Mouse (Mus musculus): Measurements from ENCODE around the gene Med13l. TPM values are rescaled to one million over a fixed set of nuclear protein-coding genes. Genes with fewer than 3 reads are reported as not detected.
"Not testable (repeated sequence)": the region's sequence is repeated elsewhere in the genome, so short reads cannot be mapped to it uniquely, and the experiment has no call there.

Med13l gene
- polyA plus RNA-seq, 1 experiment from 2014 or later, result 18.6 TPM

GRCm38 (mm10) chr5:118650746-118651145, 90.3 kb downstream of the Med13l start:
- H3K4me1 ChIP-seq (ENCODE audit: control insufficient read depth, insufficient read depth, low read length), result peaks cover 17% of the 10 kb centered on the region
- WGBS, result 58% methylated on average over 7 of the region's 7 CpGs

DNA sequence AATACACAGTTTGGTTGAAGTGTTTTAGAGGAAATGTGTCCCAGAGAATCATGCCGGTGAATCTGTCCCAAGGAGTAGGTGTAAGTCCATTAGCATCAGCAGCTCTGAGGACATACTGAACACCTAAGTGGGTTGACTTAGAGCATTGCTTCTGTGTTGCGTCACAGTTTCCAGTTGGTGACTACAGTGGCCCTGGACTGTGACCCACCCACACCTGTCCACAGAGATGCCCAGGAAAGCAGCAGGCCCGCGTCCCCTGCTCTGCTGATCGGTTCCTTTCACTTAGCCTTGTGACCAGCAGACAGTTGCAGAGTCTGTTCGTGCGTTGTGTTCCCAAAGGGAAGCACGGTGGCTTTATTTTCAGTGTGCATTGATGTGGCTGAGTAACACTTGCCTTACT, 92.1 kb downstream of the Med13l start:
- H3K4me1 ChIP-seq (ENCODE audit: control insufficient read depth, insufficient read depth, low read length), result peaks cover 17% of the 10 kb centered on the region; the same call in 1 of the 2 replicates
- ATAC-seq (ENCODE audit: low read depth), result no peak
- no peak overlapping the region for H3K9ac ChIP-seq (replicated peaks; ENCODE audit: low read depth, low read length)
- H3K36me3 ChIP-seq (ENCODE audit: control insufficient read depth, insufficient read depth, low read length), result no peaks in the 10 kb centered on the region
- no peak overlapping the region for H3K27ac ChIP-seq (ENCODE audit: low read depth, low read length)
- 79% methylated on average over 8 of the region's 8 CpGs for WGBS
- H3K27me3 ChIP-seq (ENCODE audit: control insufficient read depth, insufficient read depth, low read length), result no peaks in the 10 kb centered on the region
- no peak overlapping the region for H3K4me2 ChIP-seq (ENCODE audit: low read depth, low read length)
- H3K9me3 ChIP-seq (ENCODE audit: control insufficient read depth, low read length), result no peaks in the 10 kb centered on the region
- H3K4me3 ChIP-seq (ENCODE audit: low read depth, low read length), result no peak overlapping the region

More at GRCm38 (mm10) chr5:118650746-118651145, 90.3 kb downstream of the Med13l start:
- no peaks in the 10 kb centered on the region for H3K27me3 ChIP-seq (ENCODE audit: control insufficient read depth, insufficient read depth, low read length)
- H3K36me3 ChIP-seq (ENCODE audit: control insufficient read depth, insufficient read depth, low read length), result no peaks in the 10 kb centered on the region
- no peaks in the 10 kb centered on the region for H3K9me3 ChIP-seq (ENCODE audit: control insufficient read depth, low read length)
- no peak overlapping the region for H3K4me2 ChIP-seq (ENCODE audit: low read depth, low read length)
- no peak overlapping the region for H3K4me3 ChIP-seq (ENCODE audit: low read depth, low read length)
- H3K9ac ChIP-seq (replicated peaks; ENCODE audit: low read depth, low read length), result no peak overlapping the region
- H3K27ac ChIP-seq (ENCODE audit: low read depth, low read length), result no peak overlapping the region
- ATAC-seq (ENCODE audit: low read depth), result no peak

- whole genome bisulfite sequencing, result 96% methylated on average over 4 of the region's 5 CpGs
- not testable (repeated sequence) for ATAC-seq (ENCODE audit: low read depth)
These were observed 92.6 kb downstream of the Med13l start for GRCm38 (mm10) chr5:118653119-118653518.

DNA sequence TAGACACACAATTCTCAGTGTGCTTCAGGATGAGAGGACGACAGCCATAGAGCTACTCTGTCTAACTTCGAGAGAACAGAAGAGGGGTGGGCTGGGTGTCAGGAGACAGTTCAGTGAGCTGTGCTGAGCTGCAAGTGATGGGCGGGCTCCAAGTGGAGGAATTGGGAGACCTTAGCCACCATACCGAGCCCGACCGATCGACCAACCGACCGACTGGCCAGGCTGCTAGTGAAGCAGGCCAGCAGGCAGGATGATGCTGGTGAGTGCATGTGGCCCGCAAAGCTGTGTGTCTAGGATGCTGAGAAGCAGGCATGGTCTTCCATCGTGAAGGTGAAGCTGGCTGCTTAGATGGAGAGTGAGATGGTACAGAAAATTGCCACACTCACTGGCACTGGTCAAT, 94.1 kb downstream of the Med13l start:
- Histone ChIP-seq H3K36me3 (ENCODE audit: control insufficient read depth, insufficient read depth, low read length) (no peaks in the 10 kb centered on the region), H3K4me2 (ENCODE audit: low read depth, low read length) (no peak overlapping the region), H3K9ac (replicated peaks; ENCODE audit: low read depth, low read length) (no peak overlapping the region), H3K4me1 (ENCODE audit: control insufficient read depth, insufficient read depth, low read length) (peaks cover 13% of the 10 kb centered on the region; the same call in 1 of the 2 replicates), H3K9me3 (ENCODE audit: control insufficient read depth, low read length) (no peaks in the 10 kb centered on the region), H3K27me3 (ENCODE audit: control insufficient read depth, insufficient read depth, low read length) (no peaks in the 10 kb centered on the region), H3K27ac (ENCODE audit: low read depth, low read length) (no peak overlapping the region), H3K4me3 (ENCODE audit: low read depth, low read length) (no peak overlapping the region)
- WGBS, result 76% methylated on average over 11 of the region's 11 CpGs
- ATAC-seq (ENCODE audit: low read depth), result no peak

More at GRCm38 (mm10) chr5:118653119-118653518, 92.6 kb downstream of the Med13l start:
- H3K27ac ChIP-seq (ENCODE audit: low read depth, low read length); H3K9ac ChIP-seq (replicated peaks; ENCODE audit: low read depth, low read length); H3K36me3 ChIP-seq (ENCODE audit: control insufficient read depth, insufficient read depth, low read length); H3K4me2 ChIP-seq (ENCODE audit: low read depth, low read length); H3K27me3 ChIP-seq (ENCODE audit: control insufficient read depth, insufficient read depth, low read length); H3K4me3 ChIP-seq (ENCODE audit: low read depth, low read length); H3K9me3 ChIP-seq (ENCODE audit: control insufficient read depth, low read length): not testable (repeated sequence)
- peaks cover 13% of the 10 kb centered on the region; the same call in 1 of the 2 replicates for H3K4me1 ChIP-seq (ENCODE audit: control insufficient read depth, insufficient read depth, low read length)

GRCm38 (mm10) chr5:118655025-118655424, 94.5 kb downstream of the Med13l start:
- no peak overlapping the region for H3K9ac ChIP-seq (replicated peaks; ENCODE audit: low read depth, low read length)
- no peaks in the 10 kb centered on the region for H3K36me3 ChIP-seq (ENCODE audit: control insufficient read depth, insufficient read depth, low read length)
- 43% methylated on average over 2 of the region's 2 CpGs for WGBS
- H3K4me1 ChIP-seq (ENCODE audit: control insufficient read depth, insufficient read depth, low read length), result peaks cover 13% of the 10 kb centered on the region; the same call in 1 of the 2 replicates
- no peak overlapping the region for H3K4me2 ChIP-seq (ENCODE audit: low read depth, low read length)
- H3K27ac ChIP-seq (ENCODE audit: low read depth, low read length), result no peak overlapping the region
- peak; percentile 72; the same call in 1 of the 2 replicates for ATAC-seq (ENCODE audit: low read depth)
- no peak overlapping the region for H3K4me3 ChIP-seq (ENCODE audit: low read depth, low read length)
- no peaks in the 10 kb centered on the region for H3K27me3 ChIP-seq (ENCODE audit: control insufficient read depth, insufficient read depth, low read length)
- no peaks in the 10 kb centered on the region for H3K9me3 ChIP-seq (ENCODE audit: control insufficient read depth, low read length)

DNA sequence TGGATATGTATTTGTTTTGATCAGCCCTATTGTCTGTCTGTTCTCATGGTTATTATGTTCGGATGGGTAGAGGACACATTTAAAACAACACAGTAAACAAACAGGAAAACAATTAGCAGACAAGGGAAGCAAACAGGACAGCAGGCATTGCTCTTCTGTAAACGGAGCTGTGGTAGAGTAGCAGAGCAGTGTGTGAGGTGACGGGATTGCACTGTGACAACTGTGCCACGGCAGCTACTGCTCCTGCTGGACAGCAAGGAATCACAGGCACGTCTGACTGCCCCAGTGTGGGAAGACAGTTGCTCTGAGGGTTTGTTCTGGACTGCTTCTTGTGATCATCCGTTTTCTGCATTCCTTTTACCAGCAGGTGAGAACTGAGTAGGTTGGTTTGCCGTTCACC, 94.9 kb downstream of the Med13l start:
- ATAC-seq (ENCODE audit: low read depth), result no peak

GRCm38 (mm10) chr5:118655966-118656365, 95.5 kb downstream of the Med13l start:
- Histone ChIP-seq H3K9ac (replicated peaks; ENCODE audit: low read depth, low read length) (no peak overlapping the region), H3K4me1 (ENCODE audit: control insufficient read depth, insufficient read depth, low read length) (peaks cover 9% of the 10 kb centered on the region; the same call in 1 of the 2 replicates)
- 77% methylated on average over 6 of the region's 6 CpGs for WGBS

More for the DNA sequence above, 94.9 kb downstream of the Med13l start:
- no peaks in the 10 kb centered on the region for H3K9me3 ChIP-seq (ENCODE audit: control insufficient read depth, low read length)
- WGBS, result 43% methylated on average over 7 of the region's 7 CpGs
- H3K4me2 ChIP-seq (ENCODE audit: low read depth, low read length), result no peak overlapping the region
- no peaks in the 10 kb centered on the region for H3K36me3 ChIP-seq (ENCODE audit: control insufficient read depth, insufficient read depth, low read length)
- peak overlapping the region; percentile 24; the same call in 1 of the 2 replicates for H3K27ac ChIP-seq (ENCODE audit: low read depth, low read length)
- H3K4me3 ChIP-seq (ENCODE audit: low read depth, low read length), result no peak overlapping the region
- H3K27me3 ChIP-seq (ENCODE audit: control insufficient read depth, insufficient read depth, low read length), result no peaks in the 10 kb centered on the region
- H3K9ac ChIP-seq (replicated peaks; ENCODE audit: low read depth, low read length), result no peak overlapping the region
- H3K4me1 ChIP-seq (ENCODE audit: control insufficient read depth, insufficient read depth, low read length), result peaks cover 13% of the 10 kb centered on the region; the same call in 1 of the 2 replicates

GRCm38 (mm10) chr5:118658256-118658837, 97.9 kb downstream of the Med13l start:
- H3K27me3 ChIP-seq (ENCODE audit: control insufficient read depth, insufficient read depth, low read length), result no peaks in the 10 kb centered on the region
- H3K9me3 ChIP-seq (ENCODE audit: control insufficient read depth, low read length), result no peaks in the 10 kb centered on the region
- H3K27ac ChIP-seq (ENCODE audit: low read depth, low read length), result no peak overlapping the region
- no peak overlapping the region for H3K4me2 ChIP-seq (ENCODE audit: low read depth, low read length)
- no peak overlapping the region for H3K9ac ChIP-seq (replicated peaks; ENCODE audit: low read depth, low read length)
- no peaks in the 10 kb centered on the region for H3K36me3 ChIP-seq (ENCODE audit: control insufficient read depth, insufficient read depth, low read length)
- WGBS, result 91% methylated on average over 7 of the region's 7 CpGs
- H3K4me3 ChIP-seq (ENCODE audit: low read depth, low read length), result no peak overlapping the region
- ATAC-seq (ENCODE audit: low read depth), result no peak
- H3K4me1 ChIP-seq (ENCODE audit: control insufficient read depth, insufficient read depth, low read length), result peaks cover 9% of the 10 kb centered on the region; the same call in 1 of the 2 replicates

More at GRCm38 (mm10) chr5:118655966-118656365, 95.5 kb downstream of the Med13l start:
- Histone ChIP-seq H3K27me3 (ENCODE audit: control insufficient read depth, insufficient read depth, low read length) (no peaks in the 10 kb centered on the region), H3K4me3 (ENCODE audit: low read depth, low read length) (no peak overlapping the region), H3K36me3 (ENCODE audit: control insufficient read depth, insufficient read depth, low read length) (no peaks in the 10 kb centered on the region), H3K4me2 (ENCODE audit: low read depth, low read length) (no peak overlapping the region), H3K9me3 (ENCODE audit: control insufficient read depth, low read length) (no peaks in the 10 kb centered on the region), H3K27ac (ENCODE audit: low read depth, low read length) (no peak overlapping the region)
- no peak for ATAC-seq (ENCODE audit: low read depth)

GRCm38 (mm10) chr5:118659713-118660112, 99.2 kb downstream of the Med13l start:
- H3K9ac ChIP-seq (replicated peaks; ENCODE audit: low read depth, low read length), result no peak overlapping the region
- no peak for ATAC-seq (ENCODE audit: low read depth)
- no peak overlapping the region for H3K27ac ChIP-seq (ENCODE audit: low read depth, low read length)
- WGBS, result 79% methylated on average over 2 of the region's 2 CpGs
- H3K4me2 ChIP-seq (ENCODE audit: low read depth, low read length), result no peak overlapping the region
- no peak overlapping the region for H3K4me3 ChIP-seq (ENCODE audit: low read depth, low read length)
- H3K36me3 ChIP-seq (ENCODE audit: control insufficient read depth, insufficient read depth, low read length), result no peaks in the 10 kb centered on the region
- H3K27me3 ChIP-seq (ENCODE audit: control insufficient read depth, insufficient read depth, low read length), result no peaks in the 10 kb centered on the region
- peaks cover 4% of the 10 kb centered on the region; the same call in 1 of the 2 replicates for H3K4me1 ChIP-seq (ENCODE audit: control insufficient read depth, insufficient read depth, low read length)
- no peaks in the 10 kb centered on the region for H3K9me3 ChIP-seq (ENCODE audit: control insufficient read depth, low read length)

All from neural tube, embryonic 14.5 days (tissue).